Mouse (Mus musculus): Measurements from ENCODE around the gene Dhps. TPM values are rescaled to one million over a fixed set of nuclear protein-coding genes. Genes with fewer than 3 reads are reported as not detected.
A peak's percentile ranks its signal among the peaks of the same experiment; 100 is the strongest.

The Dhps gene
- polyA plus RNA-seq, 1 experiment from 2014 or later = 72.3 TPM

DNA sequence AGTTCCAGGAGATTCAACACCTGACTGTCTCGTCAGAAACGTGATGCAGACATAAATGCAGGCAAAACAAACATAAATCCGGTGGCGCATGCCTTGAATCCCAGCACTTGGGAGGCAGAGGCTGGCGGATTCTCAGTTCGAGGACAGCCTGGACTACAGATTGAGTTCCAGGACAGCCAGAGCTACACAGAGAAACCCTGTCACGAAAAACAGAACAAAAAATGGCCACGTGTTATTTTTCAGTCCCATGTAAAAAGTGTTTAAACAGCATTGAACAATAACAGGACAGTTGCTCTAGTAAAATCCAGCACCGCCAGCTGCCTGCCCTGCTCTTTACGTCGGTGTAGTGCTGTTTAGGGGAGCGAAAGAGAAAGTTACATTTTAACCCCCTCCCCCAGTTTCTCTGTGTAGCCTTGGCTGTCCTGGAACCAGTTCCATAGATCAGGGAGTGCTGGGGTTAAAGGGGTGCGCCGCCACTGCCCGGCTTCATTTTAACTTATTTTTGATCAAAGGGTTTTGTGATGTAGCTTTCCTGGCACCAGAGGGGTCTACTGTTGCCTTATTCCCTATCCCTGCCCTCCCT, 35.7 kb upstream of the Dhps start:
- no peaks in the 10 kb centered on the region for H3K27me3 ChIP-seq (ENCODE audit: insufficient read depth, poor library complexity, severe bottlenecking)
- WGBS = 2% methylated on average over 15 of the region's 15 CpGs
- DNase-seq (ENCODE audit: low spot score) = no peak
- peak overlapping the region; percentile 96 for H3K27ac ChIP-seq
- peak overlapping the region; percentile 85 for H3K4me3 ChIP-seq
- H3K4me1 ChIP-seq = peaks cover 26% of the 10 kb centered on the region
- H3K36me3 ChIP-seq = peaks cover 42% of the 10 kb centered on the region
- H3K9me3 ChIP-seq = no peaks in the 10 kb centered on the region

DNA sequence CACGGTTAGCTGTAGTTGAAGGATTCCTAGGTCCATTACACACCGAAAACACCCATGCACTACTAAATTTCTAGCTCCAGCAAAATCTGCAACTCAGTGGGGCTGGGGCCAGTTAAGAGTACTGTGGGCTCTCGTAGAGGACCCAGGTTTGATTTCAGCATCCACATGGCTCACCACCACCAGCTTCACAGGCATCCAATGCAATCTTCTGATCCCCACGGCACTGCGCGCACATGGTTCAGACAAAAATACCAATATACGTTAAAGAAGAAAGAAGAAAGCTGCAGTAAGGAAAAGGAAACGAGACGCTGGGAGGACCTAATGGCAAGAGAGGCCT, 35.2 kb upstream of the Dhps start:
- no peak for DNase-seq (ENCODE audit: low spot score)
- H3K27ac ChIP-seq = peak overlapping the region; percentile 96
- H3K4me3 ChIP-seq = peak overlapping the region; percentile 85
- H3K27me3 ChIP-seq (ENCODE audit: insufficient read depth, poor library complexity, severe bottlenecking) = no peaks in the 10 kb centered on the region
- under 1% methylated on average over 9 of the region's 9 CpGs for WGBS
- H3K9me3 ChIP-seq = no peaks in the 10 kb centered on the region
- H3K4me1 ChIP-seq = peaks cover 26% of the 10 kb centered on the region
- peaks cover 43% of the 10 kb centered on the region for H3K36me3 ChIP-seq

DNA sequence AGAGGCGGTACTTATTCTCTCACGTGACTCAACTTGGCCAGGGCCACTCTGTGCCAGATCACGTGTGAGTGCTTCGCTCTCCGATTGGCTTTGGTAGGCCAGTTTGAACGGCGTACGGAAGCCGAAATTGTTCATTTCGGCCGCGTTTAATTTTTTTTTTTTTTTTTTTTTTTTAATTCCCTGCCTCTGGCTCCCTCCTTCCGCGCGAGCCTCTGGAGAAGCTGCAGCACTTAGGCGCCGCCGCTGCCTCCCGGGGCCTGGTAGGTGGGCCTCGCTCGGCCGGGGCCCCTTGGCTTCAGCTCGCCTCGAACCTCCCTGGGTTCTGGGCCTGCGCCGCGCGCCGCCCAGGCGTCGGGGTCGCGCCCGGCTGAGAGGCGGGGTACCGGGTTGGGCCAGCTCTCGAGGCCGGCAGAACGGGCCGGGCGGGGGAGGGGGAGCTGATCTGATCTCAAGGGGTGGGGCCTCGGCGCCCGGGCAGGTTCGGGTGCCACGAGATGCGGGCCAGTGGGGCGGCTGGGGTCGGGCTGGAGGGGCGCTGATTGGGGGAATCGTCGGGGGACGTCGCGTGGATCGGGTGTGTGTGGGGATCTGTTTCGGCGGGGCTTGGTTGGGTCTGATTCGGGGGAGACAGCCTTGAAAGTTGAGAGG, 34.7 kb upstream of the Dhps start, which contains the start of gene Tnpo2:
Tnpo2 (plus strand) TSS at position 198 of the 648 bp plus-strand sequence.
- WGBS = 1% methylated on average over 51 of the region's 59 CpGs
- Histone ChIP-seq H3K4me1 (peaks cover 26% of the 10 kb centered on the region), H3K4me3 (peak within 1 kb of the TSS; percentile 85), H3K9me3 (no peaks in the 10 kb centered on the region), H3K36me3 (peaks cover 43% of the 10 kb centered on the region), H3K27me3 (ENCODE audit: insufficient read depth, poor library complexity, severe bottlenecking) (no peaks in the 10 kb centered on the region), H3K27ac (peak within 1 kb of the TSS; percentile 96)
- DNase-seq (ENCODE audit: low spot score) = peak; percentile 97

DNA sequence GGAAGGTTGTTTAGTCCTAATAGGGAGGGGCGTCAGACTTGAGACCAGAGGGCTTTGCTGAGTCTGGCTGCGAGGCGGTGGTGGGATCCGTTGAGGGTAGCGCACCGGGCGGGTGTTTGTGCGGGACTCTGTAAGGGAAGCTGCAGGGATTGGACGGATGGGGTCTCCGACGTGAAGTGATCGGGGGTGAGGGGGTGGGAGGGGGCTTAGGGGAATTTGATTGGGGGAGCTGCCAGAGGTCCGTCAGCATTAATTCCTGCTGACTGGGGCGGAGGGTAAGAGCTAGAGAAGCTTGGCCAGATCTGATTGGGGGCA, 34.2 kb upstream of the Dhps start:
- DNase-seq (ENCODE audit: low spot score) = no peak
- WGBS = under 1% methylated on average over 14 of the region's 14 CpGs
- Histone ChIP-seq H3K9me3 (no peaks in the 10 kb centered on the region), H3K4me1 (peaks cover 26% of the 10 kb centered on the region), H3K4me3 (peak overlapping the region; percentile 85), H3K27ac (peak overlapping the region; percentile 96), H3K27me3 (ENCODE audit: insufficient read depth, poor library complexity, severe bottlenecking) (no peaks in the 10 kb centered on the region), H3K36me3 (peaks cover 43% of the 10 kb centered on the region)

DNA sequence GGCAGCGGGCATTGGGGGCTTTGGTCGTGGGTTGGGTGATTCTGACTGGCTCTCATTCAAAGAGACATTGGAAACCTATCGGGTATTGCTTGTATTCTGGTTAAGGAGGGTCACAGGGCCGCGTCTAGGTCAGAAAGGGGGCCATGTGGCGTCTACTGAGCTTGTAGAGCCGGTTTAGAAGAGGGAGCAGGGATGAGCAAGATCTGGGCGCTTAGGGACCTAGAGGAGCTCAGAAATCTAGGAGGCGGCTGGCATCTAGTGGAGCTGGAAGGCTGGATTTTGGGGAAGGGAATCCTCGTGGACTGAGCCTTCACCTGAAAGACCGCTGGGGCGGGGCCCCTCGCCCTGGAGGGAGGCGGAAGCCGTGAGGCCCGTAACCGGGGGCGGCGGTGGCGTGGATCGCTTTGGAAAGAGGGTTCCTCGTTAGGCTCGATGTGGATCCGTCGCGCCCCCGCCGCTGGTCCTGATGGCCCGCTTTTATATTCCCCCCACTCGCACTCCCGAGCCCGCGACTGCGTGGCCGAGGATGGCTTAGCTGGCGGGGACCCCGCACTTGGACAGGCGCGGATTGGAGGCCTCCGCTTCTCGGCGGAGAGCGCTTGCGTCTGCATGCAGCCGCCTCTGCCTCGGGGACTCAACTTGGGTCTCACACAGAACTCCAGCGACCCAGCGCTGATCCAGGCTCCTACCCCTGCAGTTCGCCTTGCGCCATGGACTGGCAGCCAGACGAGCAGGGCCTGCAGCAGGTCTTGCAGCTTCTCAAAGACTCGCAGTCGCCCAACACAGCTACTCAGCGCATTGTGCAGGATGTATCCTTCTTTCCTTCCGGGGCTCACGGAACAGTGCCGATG, 33.7 kb upstream of the Dhps start:
- Histone ChIP-seq H3K9me3 (no peaks in the 10 kb centered on the region), H3K27me3 (ENCODE audit: insufficient read depth, poor library complexity, severe bottlenecking) (no peaks in the 10 kb centered on the region), H3K27ac (peak overlapping the region; percentile 96), H3K4me3 (peak overlapping the region; percentile 85), H3K4me1 (peaks cover 26% of the 10 kb centered on the region), H3K36me3 (peaks cover 42% of the 10 kb centered on the region)
- under 1% methylated on average over 57 of the region's 57 CpGs for WGBS
- peak; percentile 89 for DNase-seq (ENCODE audit: low spot score)

DNA sequence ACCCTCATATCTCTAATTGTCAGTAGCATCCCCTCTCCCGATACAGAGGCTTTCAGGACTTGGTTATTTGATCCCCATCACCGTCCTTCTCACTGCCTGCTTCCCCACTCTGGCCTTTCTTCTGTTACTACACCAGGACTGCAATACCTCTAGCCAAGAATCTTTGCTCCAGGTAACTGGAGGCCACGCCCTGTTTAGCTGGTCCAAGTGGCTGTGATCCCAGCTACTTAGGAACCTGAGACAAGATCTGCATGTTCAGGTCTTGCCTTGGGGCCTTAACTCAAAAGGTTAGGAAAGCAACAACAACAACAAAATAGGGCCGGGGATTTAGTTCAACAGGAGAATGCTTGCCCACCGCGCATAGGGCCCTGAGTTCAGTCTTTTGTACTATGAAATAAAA, 27.9 kb upstream of the Dhps start:
- no peaks in the 10 kb centered on the region for H3K9me3 ChIP-seq
- no peak overlapping the region for H3K27ac ChIP-seq
- no peak for DNase-seq (ENCODE audit: low spot score)
- H3K36me3 ChIP-seq = peaks cover 87% of the 10 kb centered on the region
- H3K4me3 ChIP-seq = no peak overlapping the region
- H3K4me1 ChIP-seq = peaks cover 5% of the 10 kb centered on the region
- H3K27me3 ChIP-seq (ENCODE audit: insufficient read depth, poor library complexity, severe bottlenecking) = no peaks in the 10 kb centered on the region
- 91% methylated on average over 6 of the region's 6 CpGs for WGBS

DNA sequence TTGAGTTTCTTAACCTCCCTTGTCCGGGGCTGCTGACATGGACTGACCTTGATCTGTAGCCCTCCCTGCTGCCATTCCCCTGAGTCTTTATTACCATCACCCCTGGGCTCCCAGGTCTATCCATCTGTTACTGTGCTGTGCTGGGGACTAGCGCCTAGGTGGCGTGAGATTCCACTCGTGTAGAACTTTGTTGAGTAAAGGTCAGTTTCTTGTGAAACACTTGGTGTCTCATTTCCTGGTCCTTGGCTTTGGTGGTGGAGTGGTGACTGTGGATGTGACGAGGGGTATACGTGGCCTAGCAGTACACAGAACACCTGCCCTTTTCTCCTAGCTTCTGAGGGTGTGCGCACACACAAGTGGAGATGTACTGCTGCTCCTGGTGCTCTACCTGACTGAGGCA, 14.2 kb upstream of the Dhps start:
- Histone ChIP-seq H3K4me1 (peaks cover 15% of the 10 kb centered on the region), H3K4me3 (no peak overlapping the region), H3K36me3 (peaks cover 51% of the 10 kb centered on the region), H3K9me3 (no peaks in the 10 kb centered on the region), H3K27ac (no peak overlapping the region), H3K27me3 (ENCODE audit: insufficient read depth, poor library complexity, severe bottlenecking) (no peaks in the 10 kb centered on the region)
- 85% methylated on average over 7 of the region's 7 CpGs for WGBS
- no peak for DNase-seq (ENCODE audit: low spot score)

DNA sequence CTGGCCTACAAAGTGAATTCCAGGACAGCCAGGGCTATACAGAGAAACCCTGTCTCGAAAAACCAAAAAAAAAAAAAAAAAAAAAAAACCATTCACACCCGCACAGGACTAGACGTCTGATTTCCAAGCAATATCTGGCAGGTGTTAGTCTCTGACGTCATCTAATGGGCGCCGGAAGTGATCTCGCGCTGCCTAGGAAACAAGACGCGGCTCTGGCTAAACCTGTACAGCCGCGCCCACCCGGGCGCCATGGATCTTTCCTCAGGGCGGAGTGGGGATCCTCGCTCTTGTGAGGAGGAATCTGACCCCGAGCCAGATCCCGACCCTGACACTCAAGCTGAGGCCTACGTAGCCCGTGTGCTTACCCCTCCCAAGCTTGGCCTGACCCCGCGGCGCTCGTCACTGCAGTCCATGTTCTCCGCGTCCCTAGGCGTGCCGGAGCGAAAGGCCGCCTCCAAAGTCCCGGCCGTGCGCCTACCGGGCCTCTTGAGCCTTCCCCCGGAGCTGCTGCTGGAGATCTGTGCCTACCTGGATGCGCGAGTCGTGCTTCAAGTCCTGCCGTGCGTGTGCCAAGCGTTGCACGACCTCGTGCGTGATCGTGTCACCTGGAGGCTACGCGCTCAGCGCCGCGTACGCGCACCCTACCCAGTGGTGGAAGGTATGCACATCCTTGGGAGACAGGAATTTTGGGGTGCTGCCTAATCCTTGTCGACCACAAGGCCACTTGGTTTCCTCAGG, 11.5 kb upstream of the Dhps start, which contains the start of gene Fbxw9:
Fbxw9 (plus strand) TSS at position 177 of the 738 bp plus-strand sequence.
- DNase-seq (ENCODE audit: low spot score) = peak; percentile 94
- H3K36me3 ChIP-seq = peaks cover 35% of the 10 kb centered on the region
- H3K4me1 ChIP-seq = peaks cover 15% of the 10 kb centered on the region
- H3K27ac ChIP-seq = peak within 1 kb of the TSS; percentile 78
- no peaks in the 10 kb centered on the region for H3K27me3 ChIP-seq (ENCODE audit: insufficient read depth, poor library complexity, severe bottlenecking)
- peak within 1 kb of the TSS; percentile 92 for H3K4me3 ChIP-seq
- WGBS = under 1% methylated on average over 52 of the region's 53 CpGs
- H3K9me3 ChIP-seq = no peaks in the 10 kb centered on the region

DNA sequence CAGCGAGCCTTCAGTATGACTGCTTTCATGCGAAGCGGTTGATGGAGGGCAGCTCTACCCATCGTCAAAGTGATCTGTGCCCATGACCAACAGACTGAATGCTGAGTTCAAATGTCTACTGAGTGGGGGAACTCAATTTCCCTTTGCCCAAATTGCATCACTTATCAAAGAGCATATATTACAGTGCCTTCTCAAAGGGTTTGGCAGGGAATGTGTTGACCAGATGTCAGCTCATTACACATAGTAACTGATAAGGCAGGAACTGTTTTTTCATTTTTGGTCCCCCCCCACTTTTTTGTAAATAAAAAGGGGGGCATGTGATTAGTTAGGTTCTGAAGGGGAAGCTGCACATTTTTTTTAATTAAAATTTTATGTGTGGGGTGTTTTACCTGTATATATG, 9.0 kb upstream of the Dhps start:
- Histone ChIP-seq H3K27me3 (ENCODE audit: insufficient read depth, poor library complexity, severe bottlenecking) (no peaks in the 10 kb centered on the region), H3K36me3 (peaks cover 37% of the 10 kb centered on the region), H3K4me1 (peaks cover 15% of the 10 kb centered on the region), H3K9me3 (no peaks in the 10 kb centered on the region), H3K4me3 (no peak overlapping the region), H3K27ac (no peak overlapping the region)
- 88% methylated on average over 4 of the region's 4 CpGs for WGBS
- no peak for DNase-seq (ENCODE audit: low spot score)

DNA sequence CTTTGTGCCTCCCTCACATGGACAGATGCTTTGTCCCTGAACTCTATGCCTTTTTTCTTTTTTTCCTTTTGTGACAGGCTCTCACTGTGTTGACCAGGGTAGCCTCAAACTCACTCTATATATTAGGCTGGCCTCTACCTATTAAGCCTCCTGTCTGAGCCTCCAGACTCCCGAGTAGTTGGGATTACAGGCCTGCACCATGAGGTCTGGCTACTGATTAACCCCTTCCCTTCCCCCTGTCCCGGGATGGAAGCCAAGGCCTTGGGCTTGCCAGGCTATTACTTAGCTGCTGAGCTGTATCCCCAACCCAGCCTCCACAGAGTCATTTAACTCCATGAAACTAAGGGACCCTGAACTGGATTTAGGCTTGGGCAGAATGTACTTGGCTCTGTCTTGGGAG, 6.3 kb upstream of the Dhps start:
- no peak for DNase-seq (ENCODE audit: low spot score)
- no peak overlapping the region for H3K27ac ChIP-seq
- H3K27me3 ChIP-seq (ENCODE audit: insufficient read depth, poor library complexity, severe bottlenecking) = no peaks in the 10 kb centered on the region
- H3K9me3 ChIP-seq = no peaks in the 10 kb centered on the region
- H3K4me1 ChIP-seq = peaks cover 14% of the 10 kb centered on the region
- peaks cover 37% of the 10 kb centered on the region for H3K36me3 ChIP-seq
- WGBS = 47% methylated on average over 2 of the region's 2 CpGs
- no peak overlapping the region for H3K4me3 ChIP-seq

DNA sequence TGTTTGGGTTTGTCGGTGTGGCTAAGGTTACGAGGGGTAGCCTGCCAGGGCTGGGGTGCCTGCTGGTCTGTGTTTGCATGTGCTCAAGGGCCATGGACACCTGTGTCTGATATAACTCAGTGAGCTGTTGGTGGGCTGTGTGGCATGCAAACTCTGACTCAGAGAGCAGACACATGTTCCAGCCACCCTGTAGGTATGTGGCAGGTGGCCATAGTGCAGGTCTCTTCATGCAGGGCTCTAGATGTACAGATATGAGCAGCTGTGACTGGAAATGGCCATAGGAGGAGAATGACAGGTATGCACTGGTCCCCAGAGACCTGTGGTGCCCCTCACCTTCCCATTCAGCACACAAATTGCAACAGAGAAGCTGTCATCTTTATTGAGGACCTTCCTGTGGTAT, 4.4 kb upstream of the Dhps start:
- Histone ChIP-seq H3K4me1 (peaks cover 5% of the 10 kb centered on the region; the same call in 1 of the 2 replicates), H3K9me3 (no peaks in the 10 kb centered on the region), H3K27me3 (ENCODE audit: insufficient read depth, poor library complexity, severe bottlenecking) (no peaks in the 10 kb centered on the region), H3K27ac (no peak overlapping the region), H3K4me3 (no peak overlapping the region), H3K36me3 (peaks cover 31% of the 10 kb centered on the region)
- DNase-seq (ENCODE audit: low spot score) = peak; percentile 67
- 87% methylated on average over 2 of the region's 2 CpGs for WGBS

DNA sequence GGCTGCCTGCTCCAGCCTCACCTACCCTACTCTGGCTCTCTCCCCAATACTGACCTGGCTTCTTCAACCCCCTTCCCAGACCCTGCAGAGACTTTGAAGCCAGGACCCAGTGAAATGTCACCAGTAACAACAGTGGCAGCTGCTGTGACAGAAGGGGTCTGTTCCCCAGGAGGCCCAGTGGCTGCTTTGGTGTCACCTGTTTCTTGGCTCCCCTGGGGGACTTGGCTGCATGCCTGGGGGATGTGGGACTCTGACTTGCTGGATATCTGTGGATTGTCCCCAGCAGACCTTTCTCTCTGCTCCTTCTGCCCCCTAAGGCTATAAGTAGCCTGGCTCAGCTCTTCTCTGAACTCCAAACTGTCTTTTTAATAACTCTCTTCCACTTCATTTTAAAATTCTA, 3.6 kb upstream of the Dhps start, which contains the start of gene Gm5741:
Gm5741 (minus strand) TSS at position 1 of the 400 bp plus-strand sequence.
- H3K36me3 ChIP-seq = peaks cover 26% of the 10 kb centered on the region
- no peaks in the 10 kb centered on the region for H3K27me3 ChIP-seq (ENCODE audit: insufficient read depth, poor library complexity, severe bottlenecking)
- no peaks in the 10 kb centered on the region for H3K9me3 ChIP-seq
- H3K4me1 ChIP-seq = peaks cover 12% of the 10 kb centered on the region; the same call in 1 of the 2 replicates
- no peak within 1 kb of the TSS for H3K27ac ChIP-seq
- DNase-seq (ENCODE audit: low spot score) = no peak
- no peak within 1 kb of the TSS for H3K4me3 ChIP-seq
